Mouse (Mus musculus) liver, embryonic 11.5 days (tissue): Measurements from ENCODE around the gene Gbx1. TPM values are rescaled to one million over a fixed set of nuclear protein-coding genes. Genes with fewer than 3 reads are reported as not detected.

Experiments
- ATAC-seq: fragments of 200-750 bp; cut with Nextera tagmentation; replicated peaks from 2 replicates; pipeline ENCODE4 v1.8.0; 2017; ENCODE audit warnings: moderate number of reproducible peaks, mild to moderate bottlenecking, moderate TSS enrichment, moderate library complexity; ENCODE audit not compliant: low FRiP score
- DNase-seq: peaks from one replicate; pipeline ENCODE4 v3.0.0-alpha.2; 2017; ENCODE audit warnings: low spot score
- H3K27ac ChIP-seq: fragments of 300-500 bp; sonication (generic); 2 replicates; pipeline ENCODE4 v1.5.1; 2014; ENCODE audit warnings: mild to moderate bottlenecking, low read depth, low read length, control low read depth
- H3K27me3 ChIP-seq: fragments of 300-500 bp; sonication (generic); replicated peaks from 2 replicates; pipeline ENCODE4 v1.6.1; 2014; ENCODE audit warnings: low read length, mixed read lengths; ENCODE audit not compliant: control insufficient read depth, insufficient read depth
- H3K36me3 ChIP-seq: fragments of 300-500 bp; sonication (generic); 2 replicates; pipeline ENCODE4 v1.6.1; 2014; ENCODE audit warnings: mild to moderate bottlenecking, low read length, moderate library complexity, mixed read lengths; ENCODE audit not compliant: control insufficient read depth, insufficient read depth
- H3K4me1 ChIP-seq: fragments of 300-500 bp; sonication (generic); replicated peaks from 2 replicates; pipeline ENCODE4 v1.6.1; 2014; ENCODE audit warnings: low read length, mixed read lengths; ENCODE audit not compliant: control insufficient read depth, insufficient read depth
- H3K4me2 ChIP-seq: fragments of 300-500 bp; sonication (generic); 2 replicates; pipeline ENCODE4 v1.6.1; 2014; ENCODE audit warnings: mild to moderate bottlenecking, control low read depth, moderate library complexity
- H3K4me3 ChIP-seq: fragments of 300-500 bp; sonication (generic); 2 replicates; pipeline ENCODE4 v1.5.1; 2014; ENCODE audit warnings: low read depth, low read length, control low read depth
- H3K9ac ChIP-seq: fragments of 300-500 bp; sonication (generic); 2 replicates; pipeline ENCODE4 v1.6.1; 2014; ENCODE audit warnings: low read depth, low read length, control low read depth
- H3K9me3 ChIP-seq: fragments of 300-500 bp; sonication (generic); 2 replicates; pipeline ENCODE4 v1.6.1; 2016; ENCODE audit warnings: low read length, inconsistent platforms, mixed read lengths; ENCODE audit not compliant: control insufficient read depth
- WGBS: fragments of 180-500 bp; shearing (Covaris S2); extraction: QIAGEN DNeasy Blood & Tissue Kit; methylation state at CpG from one replicate; pipeline ENCODE4 v1.1.7; 2014; 5-methylcytosine and 5-hydroxymethylcytosine counted together
- polyA plus RNA-seq: library from polyadenylated mRNA; unstranded; fragments of >200 nt; fragmentation: Nextera tagmentation; extraction: Ambion mirVana; gene quantifications from 2 replicates; pipeline ENCODE4 v1.2.1, GENCODE M21; 2014

Gene Gbx1
- polyA plus RNA-seq, 1 experiment from 2014 or later = 0.04 TPM

- 67% methylated on average over 7 of the region's 7 CpGs for WGBS
- no peak overlapping the region for H3K9ac ChIP-seq
- H3K4me1 ChIP-seq = peaks cover 8% of the 10 kb centered on the region; the same call in 1 of the 2 replicates
Measured at GRCm38 (mm10) chr5:24542643-24543042, 15.6 kb upstream of the Gbx1 start.

GRCm38 (mm10) chr5:24541144-24541569 is 14.2 kb upstream of the Gbx1 start:
- Histone ChIP-seq H3K4me1 (peaks cover 8% of the 10 kb centered on the region; the same call in 1 of the 2 replicates), H3K4me3 (no peak overlapping the region), H3K4me2 (peak overlapping the region; percentile 39), H3K27ac (no peak overlapping the region), H3K27me3 (peaks cover 22% of the 10 kb centered on the region), H3K36me3 (no peaks in the 10 kb centered on the region), H3K9ac (no peak overlapping the region), H3K9me3 (no peaks in the 10 kb centered on the region)
- DNase-seq (no peak), ATAC-seq (no peak)
- WGBS = 20% methylated on average over 6 of the region's 6 CpGs

More at GRCm38 (mm10) chr5:24542643-24543042, 15.6 kb upstream of the Gbx1 start:
- DNase-seq = no peak
- Histone ChIP-seq H3K27ac (no peak overlapping the region), H3K4me2 (no peak overlapping the region), H3K27me3 (peaks cover 14% of the 10 kb centered on the region), H3K9me3 (no peaks in the 10 kb centered on the region), H3K4me3 (no peak overlapping the region), H3K36me3 (no peaks in the 10 kb centered on the region)
- ATAC-seq = no peak

- Histone ChIP-seq H3K27ac (no peak within 1 kb of the TSS), H3K4me3 (no peak within 1 kb of the TSS), H3K36me3 (no peaks in the 10 kb centered on the region), H3K9me3 (no peaks in the 10 kb centered on the region), H3K4me2 (peak within 1 kb of the TSS; percentile 39), H3K27me3 (peaks cover 22% of the 10 kb centered on the region), H3K4me1 (peaks cover 8% of the 10 kb centered on the region; the same call in 1 of the 2 replicates), H3K9ac (no peak within 1 kb of the TSS)
- WGBS = 21% methylated on average over 14 of the region's 14 CpGs
- DNase-seq (no peak), ATAC-seq (no peak)
Measured at GRCm38 (mm10) chr5:24540387-24541143, 13.6 kb upstream of the Gbx1 start, which contains the start of gene Asb10. Gene Asb10, minus strand, starts transcription at chr5:24540978.

GRCm38 (mm10) chr5:24539571-24540296 is 12.7 kb upstream of the Gbx1 start:
- DNase-seq = no peak
- H3K9ac ChIP-seq = no peak overlapping the region
- no peaks in the 10 kb centered on the region for H3K9me3 ChIP-seq
- no peak overlapping the region for H3K4me3 ChIP-seq
- WGBS = 82% methylated on average over 22 of the region's 22 CpGs
- no peak overlapping the region for H3K4me2 ChIP-seq
- H3K36me3 ChIP-seq = no peaks in the 10 kb centered on the region
- no peak for ATAC-seq
- H3K27ac ChIP-seq = no peak overlapping the region
- H3K27me3 ChIP-seq = peaks cover 22% of the 10 kb centered on the region
- peaks cover 8% of the 10 kb centered on the region; the same call in 1 of the 2 replicates for H3K4me1 ChIP-seq

GRCm38 (mm10) chr5:24537618-24538017 is 10.6 kb upstream of the Gbx1 start:
- peaks cover 32% of the 10 kb centered on the region for H3K27me3 ChIP-seq
- no peak for ATAC-seq
- H3K36me3 ChIP-seq = no peaks in the 10 kb centered on the region

DNA sequence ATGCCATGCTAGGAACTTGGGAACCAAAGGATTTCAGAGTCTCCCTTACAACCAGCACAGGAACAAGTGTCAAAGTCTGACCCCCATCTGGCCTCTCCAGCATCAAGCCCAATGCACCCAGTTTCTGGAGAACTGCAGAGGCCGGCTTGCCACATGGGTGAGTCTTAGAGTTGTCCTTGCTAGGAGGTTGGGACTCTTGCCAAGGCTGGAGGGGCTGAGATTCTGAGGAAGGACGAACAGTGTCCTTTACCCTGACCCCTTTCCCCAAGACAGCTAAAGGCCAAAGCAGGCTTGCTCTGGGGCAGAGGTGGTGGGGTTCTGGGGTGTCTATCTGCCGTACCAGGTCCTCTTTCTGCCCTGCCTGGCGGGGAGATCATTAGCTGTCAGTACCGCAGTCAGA is 9.5 kb upstream of the Gbx1 start:
- WGBS = 71% methylated on average over 5 of the region's 5 CpGs
- H3K4me3 ChIP-seq = no peak overlapping the region
- no peak overlapping the region for H3K27ac ChIP-seq
- DNase-seq (no peak), ATAC-seq (no peak)
- H3K4me2 ChIP-seq = no peak overlapping the region
- H3K9ac ChIP-seq = no peak overlapping the region
- no peaks in the 10 kb centered on the region for H3K36me3 ChIP-seq
- peaks cover 41% of the 10 kb centered on the region for H3K27me3 ChIP-seq
- H3K9me3 ChIP-seq = no peaks in the 10 kb centered on the region
- H3K4me1 ChIP-seq = peaks cover 8% of the 10 kb centered on the region; the same call in 1 of the 2 replicates

More at GRCm38 (mm10) chr5:24537618-24538017, 10.6 kb upstream of the Gbx1 start:
- Histone ChIP-seq H3K9me3 (no peaks in the 10 kb centered on the region), H3K9ac (no peak overlapping the region), H3K4me1 (peaks cover 8% of the 10 kb centered on the region; the same call in 1 of the 2 replicates), H3K4me3 (no peak overlapping the region), H3K27ac (no peak overlapping the region), H3K4me2 (no peak overlapping the region)
- 68% methylated on average over 16 of the region's 16 CpGs for WGBS
- no peak for DNase-seq

DNA sequence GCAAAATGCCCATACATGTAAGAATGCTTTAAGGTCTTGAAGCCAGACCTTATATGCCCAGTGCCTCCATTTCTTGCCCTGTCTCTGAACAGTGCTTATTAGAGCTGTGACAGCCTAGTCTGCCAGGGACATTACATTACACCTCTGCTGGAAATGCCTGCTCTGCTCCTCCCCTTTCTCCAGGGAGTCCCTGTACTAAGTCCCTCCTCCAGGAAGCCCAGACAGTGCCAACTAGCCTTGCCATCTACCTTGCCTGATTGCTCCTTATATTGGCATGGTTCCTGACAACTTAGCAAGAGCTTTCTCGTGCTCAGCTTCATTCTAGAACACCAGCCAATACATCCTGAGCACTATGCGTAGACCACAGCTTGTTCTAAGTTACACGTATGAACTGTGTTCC is 8.7 kb upstream of the Gbx1 start:
- no peak overlapping the region for H3K9ac ChIP-seq
- no peak overlapping the region for H3K4me2 ChIP-seq
- no peak overlapping the region for H3K27ac ChIP-seq
- peaks cover 45% of the 10 kb centered on the region for H3K27me3 ChIP-seq
- no peak overlapping the region for H3K4me3 ChIP-seq
- DNase-seq = no peak
- WGBS = 75% methylated on average over 3 of the region's 3 CpGs
- ATAC-seq = no peak
- no peaks in the 10 kb centered on the region for H3K9me3 ChIP-seq
- H3K4me1 ChIP-seq = peaks cover 3% of the 10 kb centered on the region; the same call in 1 of the 2 replicates
- H3K36me3 ChIP-seq = no peaks in the 10 kb centered on the region

DNA sequence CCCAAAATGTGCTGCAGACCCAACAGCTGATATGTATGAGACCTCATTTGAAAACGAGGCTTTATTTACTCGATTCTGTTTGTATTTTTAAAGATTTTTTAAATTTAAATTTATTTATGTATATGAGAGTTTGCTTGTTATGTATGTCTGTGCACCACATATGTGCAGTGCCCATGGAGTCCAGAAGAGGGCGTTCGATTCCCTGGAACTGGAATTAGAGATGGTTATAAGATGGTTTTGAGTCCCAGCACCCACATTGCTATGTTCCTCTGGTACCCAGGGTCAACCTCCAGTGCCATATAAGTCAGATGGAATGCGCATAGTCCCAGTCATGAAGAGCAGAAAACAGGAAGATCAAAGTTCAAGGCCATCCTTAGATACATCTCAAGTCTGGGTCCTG is 7.3 kb upstream of the Gbx1 start:
- no peak overlapping the region for H3K4me3 ChIP-seq
- WGBS = 37% methylated on average over 5 of the region's 5 CpGs
- H3K27me3 ChIP-seq = peaks cover 49% of the 10 kb centered on the region
- H3K4me2 ChIP-seq = no peak overlapping the region
- DNase-seq (no peak), ATAC-seq (no peak)
- no peaks in the 10 kb centered on the region for H3K9me3 ChIP-seq
- no peak overlapping the region for H3K27ac ChIP-seq
- no peaks in the 10 kb centered on the region for H3K36me3 ChIP-seq
- H3K4me1 ChIP-seq = no peaks in the 10 kb centered on the region
- H3K9ac ChIP-seq = no peak overlapping the region
